Mouse (Mus musculus): Measurements from ENCODE around the gene Snrnp25.

Gene Snrnp25

DNA sequence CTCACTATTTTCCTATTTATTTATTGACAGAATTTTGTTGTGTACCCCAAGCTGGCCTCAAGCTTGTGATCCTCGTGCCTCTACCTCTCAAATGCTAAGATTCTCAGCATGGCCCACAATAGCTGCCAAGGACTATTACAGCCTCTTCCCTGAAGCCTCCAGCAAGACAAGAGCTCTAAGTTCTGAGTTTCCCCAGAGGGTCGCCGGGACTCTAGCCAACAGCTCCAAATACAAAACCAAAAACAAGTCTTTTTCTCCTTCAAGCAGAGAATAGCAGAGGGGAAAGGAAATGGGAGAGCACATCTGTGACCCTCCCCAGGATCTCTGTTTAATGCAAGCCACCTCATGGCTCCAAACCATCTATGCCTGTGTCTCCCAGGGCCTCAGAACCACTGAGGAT, 38.8 kb downstream of the Snrnp25 start:
- no peak for DNase-seq (ENCODE audit: low spot score in 2 of 2)

DNA sequence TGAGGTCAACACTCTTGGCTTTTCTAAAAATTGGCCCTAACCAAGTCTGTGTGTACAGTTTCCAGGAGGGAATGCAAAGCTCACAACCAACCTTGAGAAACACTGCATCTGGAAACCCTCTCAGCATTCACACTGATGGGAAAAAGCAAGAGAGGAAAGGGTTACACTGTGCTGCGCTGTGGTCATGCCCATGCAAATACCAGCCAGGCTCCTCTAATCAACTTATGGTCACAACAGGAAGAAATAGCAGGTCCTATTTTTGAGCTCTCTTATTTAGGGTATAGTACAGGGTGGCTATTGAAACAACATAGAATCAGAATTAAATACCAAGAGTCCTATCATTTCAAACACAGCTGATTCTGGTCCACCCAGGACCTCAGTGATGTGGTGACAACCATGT, 39.4 kb downstream of the Snrnp25 start:
- no peak for DNase-seq (ENCODE audit: low spot score in 2 of 2)

- DNase-seq (ENCODE audit: low spot score in 2 of 2), result no peak
These were observed 40.4 kb downstream of the Snrnp25 start for GRCm38 (mm10) chr11:32245614-32246013.

- no peak for DNase-seq (ENCODE audit: low spot score in 2 of 2)
These were observed 41.9 kb downstream of the Snrnp25 start for GRCm38 (mm10) chr11:32247068-32247467.

DNA sequence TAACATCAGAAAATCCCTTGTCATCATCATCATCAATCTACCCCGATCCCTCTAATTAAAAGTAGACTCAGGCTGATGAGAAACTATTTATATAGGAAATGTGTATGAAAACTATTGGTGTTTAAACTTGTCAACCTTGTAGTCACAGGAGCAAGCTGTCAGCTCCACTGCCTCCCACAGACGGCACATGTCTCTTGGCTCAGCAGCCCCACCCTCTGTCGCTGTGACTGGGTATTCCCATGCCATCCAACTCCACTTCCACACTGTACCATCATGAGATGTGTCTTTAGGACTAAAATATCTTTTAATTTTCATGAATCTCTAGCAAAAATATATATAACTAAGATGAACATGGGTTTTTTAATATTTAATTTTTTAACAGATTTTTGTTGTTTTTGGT, 43.1 kb downstream of the Snrnp25 start:
- no peak for DNase-seq (ENCODE audit: low spot score in 2 of 2)

- no peak for DNase-seq (ENCODE audit: low spot score in 2 of 2)
These were observed 45.9 kb downstream of the Snrnp25 start for GRCm38 (mm10) chr11:32250880-32251763.

GRCm38 (mm10) chr11:32253121-32253520, 47.9 kb downstream of the Snrnp25 start:
- no peak for DNase-seq (ENCODE audit: low spot score in 2 of 2)

- DNase-seq (ENCODE audit: low spot score in 2 of 2), result no peak
These were observed 50.9 kb downstream of the Snrnp25 start for GRCm38 (mm10) chr11:32256146-32256545.

DNA sequence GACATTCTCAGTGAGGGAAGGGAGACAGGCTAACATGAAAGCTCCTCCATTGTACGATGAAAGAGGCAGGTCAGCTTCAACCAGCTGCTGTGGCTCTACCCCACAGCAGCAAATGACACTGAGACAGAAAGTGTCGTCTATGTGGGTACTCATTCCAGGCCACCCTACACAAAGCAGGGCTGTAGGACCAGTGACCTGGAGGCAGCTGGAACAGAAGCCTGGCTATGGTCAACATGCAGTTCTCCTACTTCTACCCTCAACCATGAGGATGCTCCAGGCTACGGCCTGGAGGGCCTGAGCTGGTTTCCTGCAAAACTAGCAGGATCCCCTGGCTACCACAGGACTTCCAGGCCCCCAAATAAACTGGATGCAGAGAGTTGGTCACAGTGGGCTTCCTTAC, 51.4 kb downstream of the Snrnp25 start:
- no peak for DNase-seq (ENCODE audit: low spot score in 2 of 2)

Data from frontal cortex, postnatal 25 days (tissue).